Mouse (Mus musculus): Measurements from ENCODE around the gene Cttnbp2. TPM values are rescaled to one million over a fixed set of nuclear protein-coding genes. Genes with fewer than 3 reads are reported as not detected.
A peak's percentile ranks its signal among the peaks of the same experiment; 100 is the strongest.

Gene Cttnbp2
- polyA plus RNA-seq, 1 experiment from 2014 or later, result 19.3 TPM

- Histone ChIP-seq H3K4me2 (replicated peaks; ENCODE audit: low read depth, low read length) (no peak overlapping the region), H3K4me1 (ENCODE audit: insufficient read depth, low read length) (no peaks in the 10 kb centered on the region), H3K4me3 (ENCODE audit: low read length) (no peak overlapping the region), H3K27me3 (ENCODE audit: insufficient read depth, low read length) (no peaks in the 10 kb centered on the region), H3K9ac (replicated peaks; ENCODE audit: low read length) (no peak overlapping the region), H3K27ac (ENCODE audit: low read length) (no peak overlapping the region), H3K36me3 (ENCODE audit: insufficient read depth, low read length) (no peaks in the 10 kb centered on the region), H3K9me3 (ENCODE audit: low read length) (no peaks in the 10 kb centered on the region)
- ATAC-seq (ENCODE audit: low FRiP score, low TSS enrichment), result no peak
Measured at GRCm38 (mm10) chr6:18360955-18361354, 153.7 kb downstream of the Cttnbp2 start.

- Histone ChIP-seq H3K9ac (replicated peaks; ENCODE audit: low read length) (no peak overlapping the region), H3K27me3 (ENCODE audit: insufficient read depth, low read length) (no peaks in the 10 kb centered on the region), H3K27ac (ENCODE audit: low read length) (no peak overlapping the region), H3K4me2 (replicated peaks; ENCODE audit: low read depth, low read length) (no peak overlapping the region), H3K4me3 (ENCODE audit: low read length) (no peak overlapping the region), H3K9me3 (ENCODE audit: low read length) (no peaks in the 10 kb centered on the region), H3K4me1 (ENCODE audit: insufficient read depth, low read length) (no peaks in the 10 kb centered on the region), H3K36me3 (ENCODE audit: insufficient read depth, low read length) (no peaks in the 10 kb centered on the region)
- 64% methylated on average over 1 of the region's 1 CpGs for WGBS
- no peak for ATAC-seq (ENCODE audit: low FRiP score, low TSS enrichment)
Measured at GRCm38 (mm10) chr6:18360154-18360553, 154.5 kb downstream of the Cttnbp2 start.

- Histone ChIP-seq H3K4me2 (replicated peaks; ENCODE audit: low read depth, low read length) (no peak overlapping the region), H3K9ac (replicated peaks; ENCODE audit: low read length) (no peak overlapping the region), H3K27me3 (ENCODE audit: insufficient read depth, low read length) (no peaks in the 10 kb centered on the region), H3K36me3 (ENCODE audit: insufficient read depth, low read length) (no peaks in the 10 kb centered on the region), H3K4me3 (ENCODE audit: low read length) (no peak overlapping the region), H3K27ac (ENCODE audit: low read length) (no peak overlapping the region), H3K4me1 (ENCODE audit: insufficient read depth, low read length) (peaks cover 5% of the 10 kb centered on the region; the same call in 1 of the 2 replicates), H3K9me3 (ENCODE audit: low read length) (0 out of 2 replicates have a peak, but pooled peaks cover 4% of the 10 kb centered on the region)
- WGBS, result 31% methylated on average over 3 of the region's 3 CpGs
- peak; percentile 84; the same call in 1 of the 2 replicates for ATAC-seq (ENCODE audit: low FRiP score, low TSS enrichment)
Measured at GRCm38 (mm10) chr6:18349153-18349858, 165.3 kb downstream of the Cttnbp2 start.

- Histone ChIP-seq H3K27me3 (ENCODE audit: insufficient read depth, low read length) (no peaks in the 10 kb centered on the region), H3K4me2 (replicated peaks; ENCODE audit: low read depth, low read length) (no peak overlapping the region), H3K4me1 (ENCODE audit: insufficient read depth, low read length) (no peaks in the 10 kb centered on the region), H3K27ac (ENCODE audit: low read length) (no peak overlapping the region), H3K4me3 (ENCODE audit: low read length) (no peak overlapping the region), H3K9ac (replicated peaks; ENCODE audit: low read length) (no peak overlapping the region), H3K9me3 (ENCODE audit: low read length) (0 out of 2 replicates have a peak, but pooled peaks cover 4% of the 10 kb centered on the region), H3K36me3 (ENCODE audit: insufficient read depth, low read length) (no peaks in the 10 kb centered on the region)
- peak; percentile 91 for ATAC-seq (ENCODE audit: low FRiP score, low TSS enrichment)
- 43% methylated on average over 2 of the region's 2 CpGs for WGBS
Measured at GRCm38 (mm10) chr6:18344272-18344671, 170.4 kb downstream of the Cttnbp2 start.

DNA sequence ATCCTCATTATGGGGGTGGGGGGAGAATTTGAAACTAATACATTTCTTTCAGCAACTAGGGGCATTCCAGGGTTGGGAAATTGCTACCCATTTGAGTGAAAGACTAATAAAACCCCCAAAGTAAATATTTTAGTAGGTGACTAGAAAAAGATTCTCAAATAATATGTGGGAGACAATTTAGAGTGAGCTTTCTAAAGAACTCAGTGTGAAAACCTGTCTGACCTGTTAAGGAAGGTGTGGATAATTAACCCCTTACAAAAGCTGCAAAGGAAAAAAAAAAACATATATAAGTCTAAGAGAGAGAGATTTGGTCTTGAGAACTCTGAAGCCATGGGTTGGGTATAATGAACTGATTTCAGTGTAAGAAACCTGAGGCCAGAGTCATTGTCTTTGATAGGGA is 176.3 kb downstream of the Cttnbp2 start:
- no peak overlapping the region for H3K9ac ChIP-seq (replicated peaks; ENCODE audit: low read length)
- H3K36me3 ChIP-seq (ENCODE audit: insufficient read depth, low read length), result no peaks in the 10 kb centered on the region
- no peak for ATAC-seq (ENCODE audit: low FRiP score, low TSS enrichment)
- no peaks in the 10 kb centered on the region for H3K4me1 ChIP-seq (ENCODE audit: insufficient read depth, low read length)
- no peaks in the 10 kb centered on the region for H3K27me3 ChIP-seq (ENCODE audit: insufficient read depth, low read length)
- no peak overlapping the region for H3K4me2 ChIP-seq (replicated peaks; ENCODE audit: low read depth, low read length)
- no peak overlapping the region for H3K4me3 ChIP-seq (ENCODE audit: low read length)
- no peak overlapping the region for H3K27ac ChIP-seq (ENCODE audit: low read length)
- H3K9me3 ChIP-seq (ENCODE audit: low read length), result no peaks in the 10 kb centered on the region

- peak overlapping the region; percentile 8 for H3K4me3 ChIP-seq (ENCODE audit: low read length)
- 58% methylated on average over 3 of the region's 3 CpGs for WGBS
- no peaks in the 10 kb centered on the region for H3K9me3 ChIP-seq (ENCODE audit: low read length)
- H3K27me3 ChIP-seq (ENCODE audit: insufficient read depth, low read length), result no peaks in the 10 kb centered on the region
- no peak overlapping the region for H3K9ac ChIP-seq (replicated peaks; ENCODE audit: low read length)
- no peak overlapping the region; the same call in 1 of the 2 replicates for H3K27ac ChIP-seq (ENCODE audit: low read length)
- no peaks in the 10 kb centered on the region for H3K4me1 ChIP-seq (ENCODE audit: insufficient read depth, low read length)
- peak; percentile 93 for ATAC-seq (ENCODE audit: low FRiP score, low TSS enrichment)
- no peaks in the 10 kb centered on the region for H3K36me3 ChIP-seq (ENCODE audit: insufficient read depth, low read length)
- H3K4me2 ChIP-seq (replicated peaks; ENCODE audit: low read depth, low read length), result no peak overlapping the region
Measured at GRCm38 (mm10) chr6:18335393-18335792, 179.2 kb downstream of the Cttnbp2 start.

DNA sequence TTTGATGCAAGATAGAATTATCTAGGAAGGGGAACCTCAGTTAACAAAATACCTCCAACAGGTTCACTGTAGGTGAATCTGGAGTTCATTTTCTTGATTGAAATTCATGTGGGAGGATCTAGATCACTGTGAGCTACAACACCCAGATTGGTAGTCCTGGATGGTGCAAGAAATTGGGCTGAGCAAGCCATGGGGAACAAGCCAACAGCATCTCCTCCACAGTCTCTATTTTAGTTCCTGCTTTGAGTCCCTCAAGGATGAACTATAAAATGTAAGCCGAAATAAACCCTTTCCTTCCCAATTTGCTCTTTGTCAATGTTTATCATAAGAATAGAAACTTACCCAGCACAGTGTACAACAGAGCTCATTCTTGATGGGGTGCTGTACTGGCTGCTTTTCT is 191.7 kb downstream of the Cttnbp2 start:
- no peak overlapping the region for H3K4me3 ChIP-seq (ENCODE audit: low read length)
- no peak for ATAC-seq (ENCODE audit: low FRiP score, low TSS enrichment)
- WGBS, result 72% methylated on average over 1 of the region's 1 CpGs
- no peak overlapping the region for H3K9ac ChIP-seq (replicated peaks; ENCODE audit: low read length)
- H3K36me3 ChIP-seq (ENCODE audit: insufficient read depth, low read length), result no peaks in the 10 kb centered on the region
- H3K4me2 ChIP-seq (replicated peaks; ENCODE audit: low read depth, low read length), result no peak overlapping the region
- no peak overlapping the region for H3K27ac ChIP-seq (ENCODE audit: low read length)
- H3K9me3 ChIP-seq (ENCODE audit: low read length), result no peaks in the 10 kb centered on the region
- H3K27me3 ChIP-seq (ENCODE audit: insufficient read depth, low read length), result no peaks in the 10 kb centered on the region
- H3K4me1 ChIP-seq (ENCODE audit: insufficient read depth, low read length), result no peaks in the 10 kb centered on the region

Small RNA genes lying within 50 kb of the gene (microRNA-seq; reads per million reads assigned to microRNA genes)
- not detected for gene Gm26233

Measured in kidney, embryonic 16.5 days (tissue).